Mouse (Mus musculus) midbrain, embryonic 15.5 days (tissue): ENCODE results near the gene Fbxo10. TPM values are rescaled to one million over a fixed set of nuclear protein-coding genes. Genes with fewer than 3 reads are reported as not detected.

Source experiments
- ATAC-seq: fragments of 200-750 bp; cut with Nextera tagmentation; replicated peaks from 2 replicates; pipeline ENCODE4 v1.8.0; 2017; ENCODE audit warnings: moderate TSS enrichment
- H3K27ac ChIP-seq: fragments of 300-500 bp; sonication (generic); 2 replicates; pipeline ENCODE4 v1.5.1; 2015; ENCODE audit warnings: mild to moderate bottlenecking, inconsistent platforms
- H3K27me3 ChIP-seq: fragments of 300-500 bp; sonication (generic); replicated peaks from 2 replicates; pipeline ENCODE4 v1.6.1; 2015; ENCODE audit warnings: inconsistent platforms
- H3K36me3 ChIP-seq: fragments of 300-500 bp; sonication (generic); replicated peaks from 2 replicates; pipeline ENCODE4 v1.6.1; 2015; ENCODE audit warnings: inconsistent platforms
- H3K4me1 ChIP-seq: fragments of 300-500 bp; sonication (generic); 2 replicates; pipeline ENCODE4 v1.6.1; 2015; ENCODE audit warnings: inconsistent platforms
- H3K4me2 ChIP-seq: fragments of 300-500 bp; sonication (generic); 2 replicates; pipeline ENCODE4 v1.6.1; 2015; ENCODE audit warnings: inconsistent platforms, mild to moderate bottlenecking, moderate library complexity
- H3K4me3 ChIP-seq: fragments of 300-500 bp; sonication (generic); 2 replicates; pipeline ENCODE4 v1.5.1; 2015; ENCODE audit warnings: mild to moderate bottlenecking, inconsistent platforms
- H3K9ac ChIP-seq: fragments of 300-500 bp; sonication (generic); 2 replicates; pipeline ENCODE4 v1.6.1; 2015; ENCODE audit warnings: mild to moderate bottlenecking, inconsistent platforms
- H3K9me3 ChIP-seq: fragments of 300-500 bp; sonication (generic); 2 replicates; pipeline ENCODE4 v1.6.1; 2016; ENCODE audit warnings: inconsistent platforms
- WGBS: fragments of 180-500 bp; shearing (Covaris S2); methylation state at CpG from one replicate; pipeline ENCODE4 v1.1.7; 2015; ENCODE audit warnings: mixed read lengths; 5-methylcytosine and 5-hydroxymethylcytosine counted together
- polyA plus RNA-seq: library from polyadenylated mRNA; unstranded; fragments of >200 nt; fragmentation: Nextera tagmentation; extraction: Ambion mirVana; gene quantifications from 2 replicates; pipeline ENCODE4 v1.2.1, GENCODE M21; 2015

The Fbxo10 gene
- 20.2 and 21.9 TPM in 2 replicates for polyA plus RNA-seq

- H3K36me3 ChIP-seq: no peaks in the 10 kb centered on the region
- peak within 1 kb of the TSS; percentile 92 for H3K9ac ChIP-seq
- under 1% methylated on average over 77 of the region's 77 CpGs for WGBS
- no peaks in the 10 kb centered on the region for H3K9me3 ChIP-seq
- H3K4me1 ChIP-seq: peaks cover 15% of the 10 kb centered on the region
- ATAC-seq: peak; percentile 91
- H3K4me3 ChIP-seq: peak within 1 kb of the TSS; percentile 85
- H3K27ac ChIP-seq: peak within 1 kb of the TSS; percentile 85
- H3K4me2 ChIP-seq: peak within 1 kb of the TSS; percentile 68
- no peaks in the 10 kb centered on the region for H3K27me3 ChIP-seq
Observed at GRCm38 (mm10) chr4:45084021-45084894, at the start of gene Fbxo10. Gene Fbxo10, minus strand, starts transcription at chr4:45084604.

- H3K4me2 ChIP-seq: no peak overlapping the region
- ATAC-seq: no peak
- no peaks in the 10 kb centered on the region for H3K27me3 ChIP-seq
- whole genome bisulfite sequencing: 68% methylated on average over 4 of the region's 4 CpGs
- H3K36me3 ChIP-seq: no peaks in the 10 kb centered on the region
- no peaks in the 10 kb centered on the region for H3K9me3 ChIP-seq
- no peak overlapping the region for H3K27ac ChIP-seq
- H3K4me3 ChIP-seq: no peak overlapping the region
- H3K9ac ChIP-seq: no peak overlapping the region
- H3K4me1 ChIP-seq: no peaks in the 10 kb centered on the region
Observed at GRCm38 (mm10) chr4:45131021-45131420, 46.6 kb upstream of the Fbxo10 start.

- no peaks in the 10 kb centered on the region for H3K4me1 ChIP-seq
- H3K4me2 ChIP-seq: no peak overlapping the region
- ATAC-seq: no peak
- no peak overlapping the region for H3K27ac ChIP-seq
- no peaks in the 10 kb centered on the region for H3K36me3 ChIP-seq
- no peaks in the 10 kb centered on the region for H3K9me3 ChIP-seq
- H3K9ac ChIP-seq: no peak overlapping the region
- H3K4me3 ChIP-seq: no peak overlapping the region
- H3K27me3 ChIP-seq: no peaks in the 10 kb centered on the region
- WGBS: 91% methylated on average over 11 of the region's 11 CpGs
Observed at GRCm38 (mm10) chr4:45121311-45121710, 36.9 kb upstream of the Fbxo10 start.

GRCm38 (mm10) chr4:45108456-45109110 is 24.2 kb upstream of the Fbxo10 start:
- Histone ChIP-seq H3K9me3 (no peaks in the 10 kb centered on the region), H3K9ac (no peak overlapping the region), H3K27ac (no peak overlapping the region), H3K27me3 (no peaks in the 10 kb centered on the region), H3K4me3 (no peak overlapping the region), H3K36me3 (peaks cover 10% of the 10 kb centered on the region), H3K4me2 (peak overlapping the region; percentile 80), H3K4me1 (peaks cover 13% of the 10 kb centered on the region)
- no peak for ATAC-seq
- 67% methylated on average over 8 of the region's 8 CpGs for WGBS

GRCm38 (mm10) chr4:45107601-45108277 is 23.3 kb upstream of the Fbxo10 start, which contains the start of gene Tomm5:
Gene Tomm5, minus strand, starts transcription at chr4:45108114.
- peak within 1 kb of the TSS; percentile 58; the same call in 1 of the 2 replicates for H3K27ac ChIP-seq

GRCm38 (mm10) chr4:45107066-45107465 is 22.7 kb upstream of the Fbxo10 start:
- peak overlapping the region; percentile 97 for H3K9ac ChIP-seq
- H3K27ac ChIP-seq: no peak overlapping the region
- H3K36me3 ChIP-seq: peaks cover 16% of the 10 kb centered on the region
- H3K4me2 ChIP-seq: peak overlapping the region; percentile 80
- WGBS: 9% methylated on average over 4 of the region's 4 CpGs
- no peaks in the 10 kb centered on the region for H3K27me3 ChIP-seq
- peaks cover 13% of the 10 kb centered on the region for H3K4me1 ChIP-seq
- peak overlapping the region; percentile 96 for H3K4me3 ChIP-seq
- no peaks in the 10 kb centered on the region for H3K9me3 ChIP-seq
- no peak for ATAC-seq

More at GRCm38 (mm10) chr4:45107601-45108277, 23.3 kb upstream of the Fbxo10 start, which contains the start of gene Tomm5:
- under 1% methylated on average over 39 of the region's 39 CpGs for WGBS
- Histone ChIP-seq H3K9me3 (no peaks in the 10 kb centered on the region), H3K27me3 (no peaks in the 10 kb centered on the region), H3K36me3 (peaks cover 16% of the 10 kb centered on the region), H3K4me2 (peak within 1 kb of the TSS; percentile 80), H3K4me3 (peak within 1 kb of the TSS; percentile 96), H3K9ac (peak within 1 kb of the TSS; percentile 97), H3K4me1 (peaks cover 13% of the 10 kb centered on the region)
- ATAC-seq: peak; percentile 99

- Histone ChIP-seq H3K9ac (no peak overlapping the region), H3K4me1 (peaks cover 13% of the 10 kb centered on the region), H3K36me3 (peaks cover 16% of the 10 kb centered on the region), H3K27me3 (no peaks in the 10 kb centered on the region), H3K27ac (no peak overlapping the region), H3K4me2 (peak overlapping the region; percentile 80), H3K9me3 (no peaks in the 10 kb centered on the region), H3K4me3 (no peak overlapping the region)
- 82% methylated on average over 5 of the region's 5 CpGs for WGBS
- no peak for ATAC-seq
Observed at GRCm38 (mm10) chr4:45106409-45106808, 22.0 kb upstream of the Fbxo10 start.

- Histone ChIP-seq H3K27ac (no peak overlapping the region), H3K4me1 (no peaks in the 10 kb centered on the region), H3K9me3 (no peaks in the 10 kb centered on the region), H3K4me3 (no peak overlapping the region), H3K9ac (no peak overlapping the region), H3K27me3 (no peaks in the 10 kb centered on the region), H3K36me3 (no peaks in the 10 kb centered on the region), H3K4me2 (no peak overlapping the region)
- no peak for ATAC-seq
- WGBS: 24% methylated on average over 7 of the region's 7 CpGs
Observed at GRCm38 (mm10) chr4:45097198-45097872, 12.9 kb upstream of the Fbxo10 start.

- no peaks in the 10 kb centered on the region for H3K9me3 ChIP-seq
- H3K4me3 ChIP-seq: peak overlapping the region; percentile 85
- peaks cover 15% of the 10 kb centered on the region for H3K4me1 ChIP-seq
- no peak for ATAC-seq
- H3K27ac ChIP-seq: peak overlapping the region; percentile 85
- no peaks in the 10 kb centered on the region for H3K36me3 ChIP-seq
- 39% methylated on average over 8 of the region's 8 CpGs for WGBS
- peak overlapping the region; percentile 68 for H3K4me2 ChIP-seq
- no peaks in the 10 kb centered on the region for H3K27me3 ChIP-seq
- H3K9ac ChIP-seq: peak overlapping the region; percentile 92; the same call in 1 of the 2 replicates
Observed at GRCm38 (mm10) chr4:45084895-45085290, 489 bp upstream of the Fbxo10 start.

GRCm38 (mm10) chr4:45083487-45083886 is 917 bp downstream of the Fbxo10 start:
- peak overlapping the region; percentile 85 for H3K27ac ChIP-seq
- ATAC-seq: no peak
- H3K4me2 ChIP-seq: peak overlapping the region; percentile 68
- no peaks in the 10 kb centered on the region for H3K27me3 ChIP-seq
- under 1% methylated on average over 8 of the region's 8 CpGs for WGBS
- H3K9ac ChIP-seq: peak overlapping the region; percentile 92
- 0 out of 2 replicates have a peak, but pooled peaks cover 4% of the 10 kb centered on the region for H3K36me3 ChIP-seq
- H3K9me3 ChIP-seq: no peaks in the 10 kb centered on the region
- peaks cover 15% of the 10 kb centered on the region for H3K4me1 ChIP-seq
- H3K4me3 ChIP-seq: peak overlapping the region; percentile 85

GRCm38 (mm10) chr4:45082951-45083350 is 1.5 kb downstream of the Fbxo10 start:
- Histone ChIP-seq H3K4me3 (peak overlapping the region; percentile 85), H3K27ac (peak overlapping the region; percentile 85), H3K4me1 (peaks cover 15% of the 10 kb centered on the region), H3K9me3 (no peaks in the 10 kb centered on the region), H3K27me3 (no peaks in the 10 kb centered on the region), H3K4me2 (peak overlapping the region; percentile 68), H3K36me3 (0 out of 2 replicates have a peak, but pooled peaks cover 4% of the 10 kb centered on the region), H3K9ac (peak overlapping the region; percentile 92)
- ATAC-seq: no peak
- 53% methylated on average over 9 of the region's 9 CpGs for WGBS
